Mouse (Mus musculus): ENCODE measurements around the gene Fpgt. TPM values are rescaled to one million over a fixed set of nuclear protein-coding genes. Genes with fewer than 3 reads are reported as not detected.
A peak's percentile ranks its signal among the peaks of the same experiment; 100 is the strongest.

The Fpgt gene
- 1 to 10 TPM; 3.5 to 6.5 TPM for total RNA-seq (2021)
- long read RNA-seq, experiment 1, partial matches to known transcripts, result 0 of 1 reads
- long read RNA-seq, experiment 1, other reads (novel, unspliced or antisense), result 0 of 1 reads
- long read RNA-seq, experiment 2, partial matches to known transcripts, result 0 of 4 reads
- long read RNA-seq, experiment 2, other reads (novel, unspliced or antisense), result 2 of 4 reads

DNA sequence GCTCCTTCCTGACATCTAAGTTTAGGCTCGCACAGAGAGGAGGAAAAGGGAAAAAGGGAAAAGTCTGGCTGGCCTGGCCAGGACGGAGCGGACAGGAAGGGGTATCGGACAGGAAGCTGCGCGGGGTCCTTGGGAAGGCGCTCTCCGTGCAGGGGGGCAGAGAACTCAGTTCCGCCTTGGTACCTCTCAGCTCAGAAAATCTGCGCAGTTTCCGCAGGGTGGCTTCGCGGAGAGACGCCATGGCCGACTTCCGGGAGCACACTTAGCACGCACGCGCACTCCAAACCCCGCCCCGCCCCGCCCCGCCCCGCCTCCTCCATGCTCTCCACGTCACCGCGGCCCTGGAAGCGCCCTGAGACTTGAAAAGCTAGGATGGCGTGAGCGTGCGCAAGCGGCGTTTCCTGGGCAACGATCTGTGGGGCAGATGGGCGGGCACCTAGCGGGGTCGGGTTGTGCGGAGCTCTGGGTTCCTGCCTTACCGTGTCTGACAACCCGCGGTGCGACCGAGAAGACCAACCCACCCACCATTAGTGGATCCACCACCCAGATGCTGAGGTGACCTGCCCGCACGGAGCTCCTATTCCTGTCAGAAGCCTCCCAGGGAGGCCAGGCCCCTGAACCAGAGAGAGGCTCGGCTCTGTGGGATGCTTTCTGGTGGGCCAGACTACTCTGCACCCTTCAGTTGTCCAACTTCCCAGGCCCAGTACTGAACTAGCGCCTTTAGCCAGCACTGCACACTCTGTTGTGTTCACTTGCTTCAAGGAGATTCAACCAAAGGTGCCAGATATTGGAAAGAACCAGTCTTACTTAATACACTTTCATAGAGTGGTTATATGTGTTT is at the start of gene Fpgt, which contains the start of gene Lrriq3:
Fpgt (minus strand) TSS at position 288 of the 841 bp plus-strand sequence.
Lrriq3 (plus strand) TSS at position 319 of the 841 bp plus-strand sequence.
- peak; percentile 81 to 86 for DNase-seq
- intact Hi-C loops (cut with DNase I), result no loop called here

DNA sequence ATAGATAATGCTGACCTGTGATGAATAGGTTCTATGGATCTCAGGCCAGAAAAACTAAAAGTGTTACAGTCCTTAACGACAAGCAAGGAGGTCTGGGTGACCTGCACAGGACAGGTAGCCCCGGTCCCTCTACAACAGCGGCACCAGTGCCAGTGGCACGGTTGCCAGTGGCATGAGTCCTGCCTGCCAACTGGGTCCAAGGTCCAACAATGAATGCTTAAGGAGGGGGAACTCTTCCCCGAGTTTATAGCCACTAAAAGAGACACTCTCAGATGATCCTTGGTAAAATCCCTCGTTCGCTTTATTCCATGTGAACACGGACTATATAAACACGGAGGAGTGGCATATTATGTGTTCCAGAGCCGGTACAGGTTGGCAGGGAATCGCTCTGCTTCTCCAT is 47.8 kb upstream of the Fpgt start:
- DNase-seq, result no peak

DNA sequence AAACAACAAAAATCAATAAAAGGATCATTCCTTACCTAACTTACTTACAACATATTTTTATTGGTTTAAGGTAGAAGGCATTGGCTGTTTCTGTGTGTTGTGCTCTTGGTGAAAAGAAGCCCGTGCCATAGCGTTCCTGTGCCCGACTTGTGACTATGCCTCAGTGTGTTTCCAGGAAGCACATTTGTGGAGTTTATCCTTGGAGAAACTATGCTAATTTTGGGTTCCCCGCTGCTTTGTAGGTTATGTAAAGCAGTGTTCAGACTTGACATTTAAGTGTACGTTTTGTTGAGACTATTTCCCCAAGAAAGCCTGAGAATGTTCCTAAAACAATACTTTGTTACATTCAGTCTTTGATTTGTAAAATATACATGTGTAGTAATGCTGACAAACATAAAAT is 44.5 kb upstream of the Fpgt start:
- DNase-seq, result no peak

More for the DNA sequence above, 47.8 kb upstream of the Fpgt start:
- intact Hi-C loops (cut with DNase I), result no loop called here

DNA sequence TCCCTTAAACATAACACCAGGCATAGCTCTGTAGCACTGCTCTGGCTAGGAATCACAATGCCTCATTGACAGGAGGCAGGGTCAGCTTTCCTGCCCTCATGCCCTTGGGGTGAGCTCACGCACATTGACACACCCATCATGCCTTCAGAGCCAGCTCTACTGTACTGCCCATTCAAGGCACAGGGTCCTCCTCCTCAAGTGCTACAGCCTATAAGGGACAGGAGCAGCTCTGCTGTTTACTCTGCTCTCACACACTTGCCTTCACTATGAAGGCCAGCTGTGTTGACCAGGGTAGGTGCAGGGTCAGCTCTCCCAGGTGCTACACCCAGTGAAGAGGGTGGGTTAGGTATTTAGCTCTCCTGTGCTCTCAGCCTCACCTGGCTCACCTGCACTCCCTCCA is 12.8 kb upstream of the Fpgt start:
- no peak for DNase-seq
- intact Hi-C loops (cut with DNase I), result no loop called here

More for the DNA sequence above, 44.5 kb upstream of the Fpgt start:
- intact Hi-C loops (cut with DNase I), result no loop called here

DNA sequence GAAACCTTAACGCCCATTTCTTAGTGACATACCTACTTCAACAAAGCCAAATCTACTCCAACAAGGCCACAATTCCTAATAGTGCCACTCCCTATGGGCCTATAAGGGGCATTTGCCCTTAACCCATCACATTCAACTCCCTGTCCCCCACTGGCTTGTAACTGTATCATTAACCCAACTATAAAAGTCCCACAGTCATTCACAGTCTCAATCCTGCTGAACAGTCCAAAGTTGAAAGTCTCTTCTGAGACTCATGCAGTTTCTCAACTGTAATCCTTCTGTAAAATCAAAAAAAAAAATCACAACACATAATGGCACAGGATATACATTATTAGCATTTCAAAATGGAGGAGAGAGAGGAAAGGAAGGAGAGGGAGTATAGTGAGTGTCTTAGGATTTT is 6.1 kb upstream of the Fpgt start:
- no peak for DNase-seq
- intact Hi-C loops (cut with DNase I), result no loop called here

DNA sequence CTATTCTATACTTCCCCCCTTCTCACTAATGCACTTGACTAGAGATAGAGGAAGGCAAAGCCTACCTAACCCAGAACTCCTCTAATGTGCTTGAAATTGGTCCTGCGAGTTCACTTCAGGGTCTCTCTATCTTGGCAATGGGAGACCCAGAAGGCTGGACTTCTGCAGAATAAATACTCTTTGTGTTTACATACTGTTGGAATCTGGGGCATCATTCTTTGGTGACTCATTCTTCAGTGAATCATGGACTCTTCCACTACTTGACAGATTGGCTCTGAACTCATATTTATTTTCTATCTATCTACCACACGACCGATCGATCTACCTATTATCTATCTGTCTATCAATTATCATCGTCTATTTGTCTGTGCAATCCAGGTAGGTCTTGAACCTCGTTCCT is 1.1 kb downstream of the Fpgt start:
- DNase-seq, result no peak
- intact Hi-C loops (cut with DNase I), result no loop called here

DNA sequence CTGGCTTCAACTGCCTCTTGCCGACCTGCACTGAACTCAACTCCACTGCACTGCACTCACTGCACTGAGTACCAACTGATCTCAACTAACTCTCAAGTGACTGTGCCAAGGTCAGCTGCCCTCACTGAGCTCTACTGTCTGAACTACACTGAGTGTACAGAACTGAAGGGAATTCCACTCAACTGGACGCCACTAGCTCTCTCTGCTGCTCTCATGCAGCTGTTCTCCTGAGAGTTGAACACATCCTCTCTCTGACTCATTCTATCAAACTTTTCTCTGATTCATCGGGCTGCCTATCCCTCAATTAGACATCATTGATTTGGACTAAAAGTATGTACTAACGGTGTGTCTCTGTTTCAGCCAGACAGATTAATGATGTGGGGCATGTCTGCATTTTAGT is 15.3 kb downstream of the Fpgt start:
- no peak for DNase-seq
- intact Hi-C loops (cut with DNase I), result no loop called here

DNA sequence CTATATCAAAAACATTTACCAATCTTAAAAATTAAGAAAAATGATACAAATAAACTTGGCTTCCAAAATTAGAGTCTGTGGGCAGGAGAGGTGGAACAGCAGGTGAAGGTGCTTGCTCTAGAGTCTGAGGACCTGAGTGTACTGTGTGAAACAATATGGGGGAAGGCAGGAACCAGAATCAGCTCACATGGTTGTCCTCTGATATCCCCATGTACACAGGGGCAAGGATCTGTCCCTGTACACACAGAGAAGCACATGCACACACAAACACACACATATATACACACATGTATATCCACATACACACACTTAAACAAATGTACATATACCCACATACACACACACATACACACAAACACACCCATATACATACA is 33.8 kb downstream of the Fpgt start:
- DNase-seq, result no peak
- intact Hi-C loops (cut with DNase I), result no loop called here

DNA sequence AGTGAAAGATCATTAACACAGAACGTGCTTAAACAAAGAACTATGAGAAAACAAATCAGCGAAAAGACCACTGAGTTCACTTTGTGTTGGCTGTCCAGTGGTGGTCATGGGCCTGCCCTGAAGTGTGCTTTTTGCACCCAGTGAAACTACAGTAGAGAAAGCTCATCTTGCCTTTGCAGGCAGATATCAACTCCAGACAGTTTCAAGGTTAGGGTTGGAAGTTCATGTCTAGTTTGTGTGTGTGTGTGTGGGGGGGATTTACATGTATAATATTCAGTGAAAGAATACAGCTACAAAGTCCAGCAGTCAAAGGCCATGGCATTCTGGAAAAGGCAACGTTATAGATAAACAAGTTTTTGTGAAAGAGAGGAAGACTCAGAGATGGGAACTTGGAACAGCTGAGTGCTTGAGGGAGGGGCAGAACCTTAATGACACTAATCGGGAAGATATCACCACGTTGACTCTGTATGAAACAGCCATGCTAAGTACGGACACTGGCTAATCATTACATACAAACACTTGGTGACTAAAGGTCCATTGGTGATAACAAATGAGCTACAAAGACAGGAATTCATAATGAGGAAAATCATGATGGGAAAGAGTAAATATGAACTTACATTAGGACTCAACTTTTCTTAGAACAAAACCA is 34.3 kb downstream of the Fpgt start:
- no peak for DNase-seq
- intact Hi-C loops (cut with DNase I), result no loop called here

DNA sequence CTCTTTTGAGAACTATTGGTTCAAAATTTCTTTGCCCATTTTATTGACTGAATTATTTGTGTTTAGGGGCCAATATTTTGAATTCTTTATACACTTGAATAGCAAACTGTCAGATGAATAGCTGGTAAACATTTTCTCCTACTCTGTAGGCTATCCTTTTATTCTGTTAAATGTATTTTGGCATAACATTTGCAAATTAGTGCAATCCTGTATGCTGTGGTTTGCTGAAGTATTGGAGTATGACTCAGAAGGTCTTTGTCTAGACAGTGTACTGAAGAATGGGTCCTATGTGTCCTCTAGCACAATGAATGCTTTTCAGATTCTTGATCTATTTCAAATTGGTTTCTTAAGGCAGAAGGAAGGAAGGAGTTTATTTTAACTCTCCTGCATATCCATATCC is 35.6 kb downstream of the Fpgt start:
- intact Hi-C loops (cut with DNase I), result no loop called here
- DNase-seq, result no peak

DNA sequence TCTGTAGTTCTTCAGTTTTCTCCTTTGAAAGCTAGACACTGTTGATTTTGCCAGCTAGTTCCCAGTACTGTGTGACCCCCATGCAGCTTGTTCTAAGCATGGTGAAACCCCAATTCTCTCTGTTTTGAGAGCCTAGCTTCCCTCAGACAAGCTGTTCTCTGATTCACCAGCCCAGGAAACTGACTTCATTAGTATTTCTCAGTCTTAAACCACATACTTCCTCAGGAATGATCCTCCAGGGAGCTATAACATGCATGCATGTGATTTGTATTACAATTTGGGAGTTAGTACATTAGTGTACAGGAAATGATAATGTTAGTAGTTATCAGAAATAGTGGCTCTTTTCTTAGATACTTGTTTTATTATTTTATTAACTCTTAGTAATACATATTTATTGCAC is 36.6 kb downstream of the Fpgt start:
- DNase-seq, result no peak
- intact Hi-C loops (cut with DNase I), result no loop called here

DNA sequence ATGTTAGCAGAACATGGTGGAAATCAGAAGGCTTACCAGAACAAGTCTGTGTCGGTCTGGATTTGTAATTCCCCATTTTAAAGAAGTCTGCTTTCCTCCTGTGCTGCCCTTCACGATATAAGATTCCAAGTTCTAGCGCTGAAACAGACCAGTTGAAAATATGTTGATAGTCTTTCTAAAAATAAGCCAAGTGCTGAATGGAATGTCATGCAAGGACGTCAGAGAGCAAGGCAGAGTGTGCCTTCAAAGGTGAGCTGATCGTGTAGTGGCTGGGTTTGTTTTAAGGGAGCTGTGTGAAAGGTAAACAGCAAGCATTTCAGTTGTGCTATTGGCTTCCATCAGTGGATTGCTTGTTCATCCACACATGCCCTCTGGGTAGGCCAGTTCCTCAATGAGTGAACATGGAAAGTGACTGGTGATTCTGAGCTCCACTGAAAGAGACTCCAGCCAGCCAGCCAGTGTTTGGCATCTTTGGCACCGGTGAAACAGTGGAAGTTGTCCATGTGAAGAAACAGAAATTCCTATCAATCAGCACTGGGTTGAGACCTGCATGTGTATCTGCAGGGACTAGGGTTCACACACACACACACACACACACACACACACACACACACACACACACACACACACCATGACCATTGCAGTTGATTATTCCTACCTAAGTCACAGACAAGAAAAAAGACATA is 37.8 kb downstream of the Fpgt start, which contains the start of gene Tnni3k:
Tnni3k (minus strand) TSS at position 177 of the 686 bp plus-strand sequence.
- DNase-seq, result no peak
- intact Hi-C loops (cut with DNase I), result no loop called here

DNA sequence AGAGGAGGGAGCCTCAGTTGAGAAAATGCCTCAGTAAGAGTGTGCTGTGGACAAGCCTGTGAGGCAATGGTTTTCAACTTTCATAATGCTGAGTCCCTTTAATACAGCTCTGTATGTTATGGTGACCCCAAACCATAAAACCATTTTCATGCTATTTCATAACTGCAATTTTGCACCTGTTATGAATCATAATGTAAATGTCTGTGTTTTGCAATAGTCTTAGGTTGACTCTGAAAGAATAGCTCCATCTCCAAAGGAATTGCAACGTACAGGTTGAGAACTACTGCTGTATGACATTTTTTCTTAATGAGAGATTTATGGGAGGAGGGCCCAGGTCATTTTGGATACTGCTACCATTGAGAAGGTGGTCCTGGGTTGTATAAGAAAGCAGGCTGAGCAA is 40.0 kb downstream of the Fpgt start:
- intact Hi-C loops (cut with DNase I), result no loop called here
- DNase-seq, result no peak

DNA sequence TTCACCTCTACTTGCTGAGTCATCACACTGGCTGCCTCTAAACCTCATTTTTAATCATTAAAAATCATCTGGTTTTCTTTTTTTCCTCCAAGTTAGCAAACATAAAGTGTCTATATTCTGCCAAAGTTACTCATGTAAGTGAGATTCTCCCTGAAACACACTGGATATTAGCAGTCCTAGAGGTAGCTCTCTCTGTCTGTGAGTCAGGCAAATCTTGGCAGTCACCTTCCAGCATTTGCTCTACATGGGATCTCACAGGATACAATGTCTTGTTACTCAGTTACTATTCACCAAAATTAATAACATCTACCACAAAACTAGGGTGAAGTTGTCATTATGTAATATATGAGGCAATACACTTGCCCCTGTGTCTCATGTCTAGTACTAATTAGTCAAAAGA is 41.2 kb downstream of the Fpgt start:
- DNase-seq, result no peak
- intact Hi-C loops (cut with DNase I), result no loop called here

DNA sequence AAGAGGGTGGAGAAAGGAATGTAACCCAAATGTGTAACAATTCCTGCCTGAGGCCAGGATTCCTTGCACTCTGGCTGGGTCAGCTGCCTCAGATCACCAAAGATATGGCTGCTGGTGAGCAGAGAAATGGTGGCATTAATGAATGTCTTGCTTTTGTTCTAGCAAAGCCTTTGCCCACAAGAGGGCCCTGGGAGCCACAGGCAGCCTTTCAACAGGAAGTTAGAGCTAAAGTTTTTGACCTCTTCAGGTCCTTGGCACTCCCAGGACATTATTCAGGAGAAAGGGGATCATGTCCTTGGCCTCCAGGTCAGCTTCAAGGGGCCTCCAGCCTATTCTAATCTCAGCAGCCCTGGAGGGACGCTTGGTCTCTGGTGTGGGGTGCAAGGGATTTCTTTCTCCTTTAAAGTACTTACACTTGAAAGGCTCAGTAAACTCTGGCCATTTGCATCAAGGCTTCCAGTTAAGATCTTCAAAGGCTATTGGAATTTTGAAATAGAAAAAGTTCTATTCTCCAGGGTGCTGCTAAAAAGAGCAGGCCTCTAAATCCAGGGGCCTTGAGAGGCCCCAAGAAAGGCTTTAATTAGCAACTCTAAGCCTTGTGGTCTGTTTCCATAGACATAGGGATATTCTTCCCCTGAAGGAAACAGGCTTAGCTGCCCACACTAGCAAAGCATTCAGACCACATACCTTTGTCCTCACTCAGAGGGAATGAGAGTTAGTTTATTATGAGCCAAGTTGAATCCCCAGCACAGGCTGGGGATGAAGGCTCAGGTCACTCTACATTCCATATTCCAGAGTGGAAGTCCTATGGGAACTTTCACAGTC is 54.0 kb downstream of the Fpgt start:
- no peak for DNase-seq
- intact Hi-C loops (cut with DNase I), result no loop called here

Other genes starting within 250 kb of the Fpgt start
- gene Tnni3k, start 38.0 kb downstream of the Fpgt start, total RNA-seq (2021), result not detected
- under 1 TPM; 0.32 to 0.54 TPM for gene Lrriq3, start within 50 bp of the Fpgt start, total RNA-seq (2021)